Mouse (Mus musculus) midbrain, embryonic 12.5 days (tissue): ENCODE measurements at regions not wholly inside any gene's neighbourhood (a gene's known extent, or its start where the extent isn't known, plus 50 kb on each side); places are given as distances from the start of the nearest gene placed in this dataset.

Experiments used
- ATAC-seq: fragments of 200-750 bp; cut with Nextera tagmentation; 2 replicates; pipeline ENCODE4 v1.8.0; 2017; ENCODE audit warnings: low read depth, moderate TSS enrichment, moderate library complexity; ENCODE audit not compliant: low FRiP score
- H3K27ac ChIP-seq: fragments of 300-500 bp; sonication (generic); replicated peaks from 2 replicates; pipeline ENCODE4 v1.5.1; 2016; ENCODE audit warnings: mild to moderate bottlenecking
- H3K27me3 ChIP-seq: fragments of 300-500 bp; sonication (generic); 2 replicates; pipeline ENCODE4 v1.6.1; 2016; ENCODE audit warnings: mild to moderate bottlenecking
- H3K36me3 ChIP-seq: fragments of 300-500 bp; sonication (generic); 2 replicates; pipeline ENCODE4 v1.6.1; 2016
- H3K4me1 ChIP-seq: fragments of 300-500 bp; sonication (generic); 2 replicates; pipeline ENCODE4 v1.6.1; 2016
- H3K4me2 ChIP-seq: fragments of 300-500 bp; sonication (generic); replicated peaks from 2 replicates; pipeline ENCODE4 v1.6.1; 2016; ENCODE audit warnings: mild to moderate bottlenecking, moderate library complexity
- H3K4me3 ChIP-seq: fragments of 300-500 bp; sonication (generic); 2 replicates; pipeline ENCODE4 v1.5.1; 2016; ENCODE audit warnings: mild to moderate bottlenecking
- H3K9ac ChIP-seq: fragments of 300-500 bp; sonication (generic); replicated peaks from 2 replicates; pipeline ENCODE4 v1.6.1; 2016; ENCODE audit warnings: mild to moderate bottlenecking, moderate library complexity
- H3K9me3 ChIP-seq: fragments of 300-500 bp; sonication (generic); 2 replicates; pipeline ENCODE4 v1.6.1; 2016; ENCODE audit warnings: mild to moderate bottlenecking
- WGBS: fragments of 180-500 bp; shearing (Covaris S2); methylation state at CpG from one replicate; pipeline ENCODE4 v1.1.7; 2016; 5-methylcytosine and 5-hydroxymethylcytosine counted together

DNA sequence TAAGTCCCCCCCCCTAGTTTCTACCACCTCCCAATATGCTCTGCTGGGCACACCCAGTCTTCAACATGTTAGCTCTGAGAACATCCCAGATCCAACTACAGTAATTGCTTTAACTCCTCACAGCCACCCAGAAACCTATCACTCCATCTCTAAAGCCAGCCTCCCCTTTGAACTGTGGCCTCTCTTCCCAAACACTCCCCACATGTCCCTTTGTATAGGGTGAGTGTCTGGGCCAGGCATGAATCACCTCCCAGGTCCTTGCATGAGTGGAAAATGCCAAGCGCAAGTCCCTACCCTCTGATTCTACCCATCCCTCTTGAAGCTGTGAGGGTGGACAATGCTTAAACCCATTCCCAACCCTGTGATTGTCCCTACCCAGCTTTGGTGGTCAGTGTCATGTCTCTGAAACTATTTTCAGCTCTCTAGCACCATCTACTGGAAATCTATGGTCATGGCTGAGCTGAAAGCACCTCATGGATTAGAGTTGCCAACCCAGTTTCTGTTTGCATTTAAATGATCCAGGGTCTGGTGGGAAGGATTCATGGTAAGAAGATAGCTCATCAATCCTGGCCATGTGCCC, 162.6 kb upstream of the Nckap5 start:
- Histone ChIP-seq H3K9ac (no peak overlapping the region), H3K9me3 (no peaks in the 10 kb centered on the region), H3K27ac (no peak overlapping the region), H3K4me3 (no peak overlapping the region), H3K36me3 (no peaks in the 10 kb centered on the region), H3K4me1 (no peaks in the 10 kb centered on the region), H3K27me3 (no peaks in the 10 kb centered on the region), H3K4me2 (no peak overlapping the region)
- ATAC-seq = peak; percentile 83
- 75% methylated on average over 1 of the region's 1 CpGs for WGBS

DNA sequence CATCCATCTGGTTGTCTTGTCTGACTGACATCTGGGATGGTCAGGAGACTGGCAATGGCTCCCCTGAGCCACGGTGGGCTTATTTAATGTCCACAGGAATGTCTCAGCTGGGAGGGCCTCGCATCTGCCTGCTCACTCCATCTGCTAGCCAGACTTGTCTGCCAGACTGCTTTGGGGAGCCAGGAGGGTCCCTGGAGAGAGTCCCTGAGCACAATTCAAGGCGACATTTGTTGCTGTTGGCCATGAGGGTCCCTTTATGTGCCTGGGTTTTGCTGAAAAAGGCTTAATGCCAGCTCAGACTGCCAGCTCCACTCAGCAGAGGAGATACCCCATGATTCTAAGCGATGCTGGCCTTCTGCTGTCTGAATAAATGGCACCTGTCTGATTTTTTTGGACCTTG, 161.8 kb upstream of the Nckap5 start:
- Histone ChIP-seq H3K9me3 (no peaks in the 10 kb centered on the region), H3K4me1 (no peaks in the 10 kb centered on the region), H3K27me3 (no peaks in the 10 kb centered on the region), H3K4me2 (no peak overlapping the region), H3K36me3 (no peaks in the 10 kb centered on the region), H3K27ac (no peak overlapping the region), H3K9ac (no peak overlapping the region), H3K4me3 (no peak overlapping the region)
- 70% methylated on average over 4 of the region's 4 CpGs for WGBS
- ATAC-seq = no peak

DNA sequence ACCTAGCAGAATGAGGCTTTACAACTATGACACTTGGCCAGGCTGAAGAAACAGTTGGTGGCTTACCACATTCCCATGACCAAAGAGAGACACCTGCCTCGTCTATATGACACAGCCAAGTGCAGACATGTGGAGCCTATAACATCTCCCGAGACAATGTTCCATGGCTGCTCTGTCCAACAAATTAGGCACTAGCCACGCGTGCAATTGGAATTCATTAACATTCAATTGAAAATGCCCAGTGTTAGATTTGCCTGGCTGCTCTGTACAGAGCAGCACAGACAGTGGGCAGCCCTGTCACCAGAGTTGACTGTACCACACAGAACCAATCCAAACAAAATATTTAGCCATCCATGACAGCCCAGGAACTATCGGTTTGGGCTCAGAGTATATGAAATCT, 152.2 kb upstream of the Nckap5 start:
- no peak overlapping the region for H3K27ac ChIP-seq
- H3K4me2 ChIP-seq = no peak overlapping the region
- WGBS = 82% methylated on average over 5 of the region's 5 CpGs
- no peaks in the 10 kb centered on the region for H3K9me3 ChIP-seq
- H3K36me3 ChIP-seq = no peaks in the 10 kb centered on the region
- no peak overlapping the region for H3K9ac ChIP-seq
- no peaks in the 10 kb centered on the region for H3K4me1 ChIP-seq
- no peak overlapping the region for H3K4me3 ChIP-seq
- ATAC-seq = no peak; the same call in 1 of the 2 replicates
- no peaks in the 10 kb centered on the region for H3K27me3 ChIP-seq

DNA sequence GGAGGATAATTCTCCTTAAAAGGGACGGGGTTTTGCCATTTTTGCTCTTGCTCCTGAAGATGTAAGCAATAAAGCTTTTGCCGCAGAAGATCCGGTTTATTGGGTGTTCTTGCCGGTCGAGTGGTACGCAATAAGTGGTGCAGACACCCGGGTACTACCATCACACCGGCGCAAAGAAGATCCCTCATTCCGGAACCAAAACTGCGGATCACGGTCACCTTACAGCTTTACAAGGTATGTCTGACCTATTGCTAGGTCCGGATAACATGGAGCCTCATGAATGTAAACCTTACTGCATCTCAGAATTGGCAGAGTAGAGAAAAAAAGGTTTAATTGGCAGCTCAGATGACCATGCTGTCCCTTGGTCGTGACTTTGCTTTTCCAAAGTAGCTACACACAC, 149.7 kb upstream of the Nckap5 start:
- H3K4me2 ChIP-seq = no peak overlapping the region
- no peak overlapping the region for H3K9ac ChIP-seq
- H3K27me3 ChIP-seq = no peaks in the 10 kb centered on the region
- no peak overlapping the region for H3K27ac ChIP-seq
- no peak for ATAC-seq
- H3K9me3 ChIP-seq = no peaks in the 10 kb centered on the region
- no peaks in the 10 kb centered on the region for H3K36me3 ChIP-seq
- no peak overlapping the region for H3K4me3 ChIP-seq
- no peaks in the 10 kb centered on the region for H3K4me1 ChIP-seq
- 90% methylated on average over 14 of the region's 14 CpGs for WGBS

DNA sequence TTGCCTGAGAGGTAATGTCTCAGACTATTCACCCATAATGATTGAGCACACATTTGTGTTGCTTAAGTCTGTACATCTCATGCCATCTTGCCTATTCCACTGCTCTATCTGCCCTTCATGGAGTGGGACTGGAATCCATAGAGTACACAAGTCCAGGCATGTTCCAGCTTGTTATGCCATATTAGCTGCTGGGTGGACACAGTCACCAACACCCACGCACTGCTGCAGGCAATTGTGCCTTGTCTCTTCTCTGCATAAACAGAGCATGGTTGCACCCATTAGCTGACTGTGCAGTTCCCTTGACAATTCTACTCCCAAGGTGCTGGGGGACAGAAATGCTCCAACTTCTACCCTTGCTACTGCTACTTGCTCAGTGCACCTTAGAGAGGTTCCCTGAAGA, 143.3 kb upstream of the Nckap5 start:
- H3K9me3 ChIP-seq = no peaks in the 10 kb centered on the region
- no peaks in the 10 kb centered on the region for H3K36me3 ChIP-seq
- H3K27me3 ChIP-seq = no peaks in the 10 kb centered on the region
- H3K4me3 ChIP-seq = no peak overlapping the region
- ATAC-seq = no peak
- 86% methylated on average over 1 of the region's 1 CpGs for WGBS
- H3K27ac ChIP-seq = no peak overlapping the region
- H3K4me2 ChIP-seq = no peak overlapping the region
- no peaks in the 10 kb centered on the region for H3K4me1 ChIP-seq
- H3K9ac ChIP-seq = no peak overlapping the region

DNA sequence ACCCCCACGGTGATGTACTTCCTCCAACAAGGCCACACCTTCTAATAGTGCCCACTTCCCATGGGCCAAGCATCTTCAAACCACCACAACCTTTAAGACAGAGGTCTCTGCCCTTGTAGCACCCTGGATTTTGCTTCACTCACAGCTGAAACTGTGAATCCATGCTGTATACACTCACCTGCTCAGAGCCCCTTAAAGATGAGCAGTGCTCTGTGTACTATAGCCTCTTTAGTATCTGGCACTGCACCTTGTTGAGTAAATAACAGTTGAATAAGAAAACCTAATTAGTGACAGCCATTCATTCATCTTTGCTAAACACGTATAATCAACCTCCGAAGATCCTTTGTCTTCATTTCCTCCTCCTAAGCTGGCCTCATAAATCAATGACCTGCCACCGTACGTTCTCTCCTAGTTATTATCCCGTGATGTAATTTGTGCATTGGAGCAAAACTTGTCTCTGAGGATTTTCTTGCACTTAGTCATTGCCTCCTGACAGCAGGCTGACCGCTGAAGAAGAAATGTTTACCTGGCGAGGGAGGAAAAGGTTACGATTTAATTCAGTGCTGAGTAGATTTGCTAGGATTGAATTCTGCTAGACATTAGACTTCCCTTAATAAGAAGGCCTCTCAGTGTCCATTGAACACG, 141.3 kb upstream of the Nckap5 start:
- Histone ChIP-seq H3K9ac (no peak overlapping the region), H3K27ac (no peak overlapping the region), H3K4me1 (no peaks in the 10 kb centered on the region), H3K4me3 (no peak overlapping the region), H3K9me3 (no peaks in the 10 kb centered on the region), H3K4me2 (no peak overlapping the region), H3K27me3 (no peaks in the 10 kb centered on the region), H3K36me3 (no peaks in the 10 kb centered on the region)
- ATAC-seq = no peak
- WGBS = 75% methylated on average over 10 of the region's 10 CpGs

DNA sequence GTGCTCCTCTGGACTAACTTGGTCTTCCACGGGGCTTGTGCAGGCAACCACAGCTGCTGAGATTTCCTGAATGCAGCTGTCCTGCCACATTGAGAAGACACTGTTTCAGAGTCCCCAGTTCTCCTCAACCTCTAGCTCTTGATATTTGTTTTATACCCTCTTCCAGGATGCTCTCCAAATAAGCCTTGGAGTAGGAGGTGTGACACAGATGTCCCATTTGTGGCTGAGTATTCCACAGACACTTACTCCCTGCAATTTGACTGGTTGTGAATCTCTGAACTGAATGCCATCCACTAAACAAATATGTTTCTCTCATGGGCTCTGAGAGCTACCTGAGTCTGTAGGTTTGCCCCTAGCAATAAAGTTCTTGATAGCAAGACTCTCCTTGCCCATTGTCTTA, 140.5 kb upstream of the Nckap5 start:
- no peak overlapping the region for H3K4me3 ChIP-seq
- H3K36me3 ChIP-seq = no peaks in the 10 kb centered on the region
- H3K27me3 ChIP-seq = no peaks in the 10 kb centered on the region
- no peaks in the 10 kb centered on the region for H3K9me3 ChIP-seq
- WGBS = 100% methylated on average over 1 of the region's 1 CpGs
- H3K4me2 ChIP-seq = no peak overlapping the region
- H3K9ac ChIP-seq = no peak overlapping the region
- H3K4me1 ChIP-seq = no peaks in the 10 kb centered on the region
- ATAC-seq = no peak
- no peak overlapping the region for H3K27ac ChIP-seq

DNA sequence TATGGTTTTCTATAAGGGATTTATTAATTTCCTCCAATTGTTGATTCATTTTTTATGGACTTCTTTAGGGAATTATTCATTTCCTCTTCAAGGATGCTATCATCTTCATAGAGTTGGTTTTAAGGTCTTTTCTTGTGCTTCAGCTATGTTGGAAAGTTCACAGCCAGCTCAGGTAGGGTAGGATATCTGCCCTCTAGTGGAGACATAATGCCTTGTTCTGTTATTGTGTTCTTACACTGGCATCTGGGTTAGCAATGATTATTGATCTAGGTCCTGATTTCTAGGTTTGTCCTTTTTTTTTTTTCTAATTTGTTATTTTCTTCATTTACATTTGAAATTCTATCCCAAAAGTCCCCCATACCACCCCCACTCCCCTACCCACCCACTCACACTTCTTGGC, 135.8 kb upstream of the Nckap5 start:
- ATAC-seq = no peak
- Histone ChIP-seq H3K4me3 (no peak overlapping the region), H3K36me3 (no peaks in the 10 kb centered on the region), H3K9me3 (no peaks in the 10 kb centered on the region), H3K4me2 (no peak overlapping the region), H3K27ac (no peak overlapping the region), H3K27me3 (no peaks in the 10 kb centered on the region), H3K9ac (no peak overlapping the region), H3K4me1 (no peaks in the 10 kb centered on the region)

DNA sequence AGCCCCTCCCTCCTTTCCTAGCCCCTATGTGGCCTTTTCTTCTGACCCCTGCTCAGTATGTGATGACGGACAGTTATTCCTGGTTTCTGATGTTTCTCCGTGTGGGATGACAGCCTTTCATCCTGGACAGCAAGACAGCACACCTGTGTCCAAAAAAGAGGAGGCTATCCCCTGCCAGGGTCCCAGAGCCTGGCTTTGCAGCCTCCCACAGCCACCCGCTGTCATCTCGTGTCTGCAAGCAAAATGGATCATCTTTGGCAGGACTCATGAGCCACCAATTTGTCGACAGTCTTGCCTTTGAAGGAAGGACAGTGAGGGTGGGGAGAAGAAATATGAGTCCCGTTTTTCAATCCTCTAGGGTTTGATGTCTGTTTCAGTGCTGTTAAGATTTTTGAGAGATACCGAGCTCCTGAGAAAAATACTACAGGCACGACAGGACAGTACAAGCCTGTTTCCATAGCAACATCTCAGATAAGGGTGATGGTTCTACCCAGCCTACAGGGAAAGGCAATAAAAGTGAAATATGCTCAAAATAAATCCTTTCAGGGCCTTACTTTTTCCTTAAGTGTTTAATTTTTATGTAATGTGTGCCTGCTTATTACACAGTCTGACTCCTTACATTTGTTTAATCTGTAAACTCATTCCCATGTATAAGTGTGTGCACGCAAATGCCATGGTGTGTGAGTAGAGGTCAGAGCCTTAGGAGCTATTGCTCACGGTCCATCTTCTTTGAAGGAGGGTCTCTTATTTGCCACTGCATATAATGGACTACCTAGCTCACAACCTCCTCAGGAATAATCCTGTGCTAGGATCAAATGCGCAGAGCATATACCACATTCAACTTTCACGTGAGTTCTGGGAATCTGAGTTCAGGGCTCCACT, 125.5 kb upstream of the Nckap5 start:
- Histone ChIP-seq H3K9me3 (no peaks in the 10 kb centered on the region), H3K36me3 (no peaks in the 10 kb centered on the region), H3K4me3 (no peak overlapping the region), H3K4me2 (no peak overlapping the region), H3K4me1 (no peaks in the 10 kb centered on the region), H3K27ac (no peak overlapping the region), H3K9ac (no peak overlapping the region), H3K27me3 (no peaks in the 10 kb centered on the region)
- ATAC-seq = no peak
- WGBS = 82% methylated on average over 12 of the region's 12 CpGs

DNA sequence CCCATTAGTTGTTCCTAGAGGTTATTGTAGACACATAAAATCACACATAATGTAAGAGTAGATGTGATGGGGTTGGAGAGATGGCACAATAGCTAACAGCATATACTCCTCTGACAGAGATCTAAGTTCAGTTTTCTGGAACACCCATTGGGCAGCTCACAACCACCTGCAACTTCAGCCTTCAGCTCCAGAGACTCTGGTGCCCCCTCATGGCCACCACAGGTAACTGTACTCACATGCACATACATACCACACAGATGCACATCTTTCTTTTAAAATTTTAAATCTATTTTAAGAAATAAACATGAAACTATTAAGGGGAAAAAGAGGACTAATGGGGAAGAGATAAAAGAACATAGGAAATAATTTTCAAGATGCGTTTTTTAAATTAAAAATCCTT, 117.3 kb upstream of the Nckap5 start:
- no peaks in the 10 kb centered on the region for H3K27me3 ChIP-seq
- H3K36me3 ChIP-seq = no peaks in the 10 kb centered on the region
- H3K9ac ChIP-seq = no peak overlapping the region
- H3K4me3 ChIP-seq = no peak overlapping the region
- H3K4me1 ChIP-seq = no peaks in the 10 kb centered on the region
- no peak overlapping the region for H3K27ac ChIP-seq
- ATAC-seq = no peak
- H3K9me3 ChIP-seq = no peaks in the 10 kb centered on the region
- no peak overlapping the region for H3K4me2 ChIP-seq
- WGBS = 88% methylated on average over 1 of the region's 1 CpGs

DNA sequence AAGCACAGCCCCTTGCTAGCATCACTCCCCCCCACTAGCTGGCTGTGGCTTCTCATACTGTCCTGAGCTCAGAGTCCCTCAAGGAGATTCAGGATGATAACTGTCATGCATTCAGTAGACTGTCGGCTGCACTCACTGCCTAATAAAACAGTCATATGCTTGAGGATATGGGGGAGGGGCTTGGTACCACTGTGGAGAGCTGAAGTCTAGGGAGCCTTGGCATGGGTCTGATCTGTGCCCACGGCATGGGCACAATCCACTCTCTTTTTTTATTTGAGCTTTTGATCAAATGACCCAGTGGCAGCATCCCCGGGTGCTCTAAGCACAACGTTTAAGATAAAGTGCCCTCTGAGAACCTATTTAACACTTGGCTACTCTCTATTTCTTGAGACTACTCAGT, 102.1 kb upstream of the Nckap5 start:
- Histone ChIP-seq H3K27me3 (peaks cover 9% of the 10 kb centered on the region; the same call in 1 of the 2 replicates), H3K4me2 (no peak overlapping the region), H3K9ac (no peak overlapping the region), H3K4me3 (no peak overlapping the region), H3K27ac (no peak overlapping the region), H3K4me1 (peaks cover 8% of the 10 kb centered on the region), H3K9me3 (no peaks in the 10 kb centered on the region; the same call in 1 of the 2 replicates), H3K36me3 (no peaks in the 10 kb centered on the region)
- ATAC-seq = no peak
- 72% methylated on average over 4 of the region's 4 CpGs for WGBS

DNA sequence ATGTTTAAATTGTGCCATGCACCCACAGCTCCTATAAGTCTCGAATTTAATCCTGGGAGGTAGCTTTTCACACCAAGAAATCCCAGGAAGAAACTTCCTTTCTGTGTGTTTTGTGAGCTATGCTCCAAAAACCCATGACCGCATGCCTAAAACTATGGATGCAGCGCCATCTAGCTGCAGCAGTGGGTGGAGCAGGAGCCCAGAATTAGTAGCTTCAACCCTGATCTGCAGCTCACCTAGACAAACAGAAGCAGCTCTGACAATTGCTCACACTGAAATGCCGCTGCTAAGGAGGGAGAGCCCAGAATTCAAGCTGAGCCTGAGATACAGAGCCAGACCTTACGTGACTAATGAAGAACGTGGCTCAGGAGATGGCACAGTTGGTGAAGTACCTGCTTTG, 101.2 kb upstream of the Nckap5 start:
- no peak overlapping the region for H3K27ac ChIP-seq

More for the DNA sequence above, 101.2 kb upstream of the Nckap5 start:
- Histone ChIP-seq H3K4me2 (no peak overlapping the region), H3K27me3 (peaks cover 9% of the 10 kb centered on the region; the same call in 1 of the 2 replicates), H3K4me1 (peaks cover 8% of the 10 kb centered on the region), H3K9ac (no peak overlapping the region), H3K4me3 (no peak overlapping the region), H3K36me3 (no peaks in the 10 kb centered on the region), H3K9me3 (no peaks in the 10 kb centered on the region; the same call in 1 of the 2 replicates)
- 4% methylated on average over 6 of the region's 6 CpGs for WGBS
- ATAC-seq = peak; percentile 61; the same call in 1 of the 2 replicates
